In the genomic region with DNA sequence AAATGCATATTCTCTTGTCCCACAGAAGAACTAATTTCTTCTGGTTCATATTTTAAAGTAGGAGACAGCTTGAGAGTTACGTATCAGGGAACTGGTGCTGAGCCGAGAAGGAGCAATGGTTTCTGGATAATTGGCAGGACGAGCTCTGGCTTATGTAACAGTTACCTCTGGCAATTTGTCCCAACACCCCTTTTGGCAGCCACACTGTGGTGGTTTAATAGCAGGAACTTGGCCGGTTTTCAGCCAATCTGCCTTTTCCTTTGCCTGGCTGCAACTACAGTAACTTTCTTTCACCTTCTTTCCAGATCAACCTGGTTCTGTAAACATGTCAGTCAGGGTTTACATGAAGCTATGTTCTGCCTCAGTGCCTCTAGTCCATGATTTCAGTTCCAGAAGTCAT, we compare ENCODE assay signal across 9 mouse cellular contexts.
DNase-seq lines count a peak whose midpoint lies in the region; ATAC-seq lines count a peak whose summit lies in the region.
"Had no signal": no experiment of that assay in that cellular context is flagged by ENCODE, and none has a peak within 500 bp of the region (broad histone marks: within the 10 kb centered on the region; RNA-seq: fewer than 3 reads in every experiment).

No protein-coding gene starts in this region.

- ATAC-seq in heart, embryonic 11.5 days (replicated peaks; ENCODE audit: insufficient number of reproducible peaks, low FRiP score, low TSS enrichment): no peak

- H3K9ac ChIP-seq in heart, embryonic 11.5 days (ENCODE audit: low read depth, low read length): no peak overlapping the region
- H3K9ac ChIP-seq: lung, embryonic 15.5 days had no signal

- no peaks in the 10 kb centered on the region for H3K9me3 ChIP-seq in heart, embryonic 11.5 days (replicated peaks; ENCODE audit: control insufficient read depth, low read length)
- H3K9me3 ChIP-seq: lung, embryonic 15.5 days had no signal

- no peak overlapping the region for H3K4me3 ChIP-seq in heart, embryonic 11.5 days (ENCODE audit: low read depth, low read length)
- H3K4me3 ChIP-seq: lung, embryonic 15.5 days had no signal

- DNase-seq in heart, adult 18-20 months: peak; percentile 58 to 64
- peak; percentile 34 for DNase-seq in Muller cell, postnatal 12 days (ENCODE audit: inconsistent ontology term)
- peak; percentile 84 for DNase-seq in cerebellum, adult 8-10 months
- DNase-seq in kidney, postnatal 10 days: peak; percentile 39
- DNase-seq in embryo, embryonic 10 days (ENCODE audit: low spot score): no peak
- DNase-seq in embryo, embryonic 10.5 days (ENCODE audit: low spot score): no peak
- no peak for DNase-seq in spleen, postnatal 36 days (ENCODE audit: low spot score in 2 of 2)

- no peaks in the 10 kb centered on the region for H3K4me1 ChIP-seq in heart, embryonic 11.5 days (ENCODE audit: control insufficient read depth, insufficient read depth, low read length)
- H3K4me1 ChIP-seq: lung, embryonic 15.5 days had no signal

- H3K27me3 ChIP-seq in heart, embryonic 11.5 days (ENCODE audit: control insufficient read depth, insufficient read depth, low read length): no peaks in the 10 kb centered on the region
- H3K27me3 ChIP-seq: lung, embryonic 15.5 days had no signal

- H3K4me2 ChIP-seq in heart, embryonic 11.5 days: no peak overlapping the region
- H3K4me2 ChIP-seq: lung, embryonic 15.5 days had no signal

- H3K36me3 ChIP-seq in heart, embryonic 11.5 days (ENCODE audit: control insufficient read depth, insufficient read depth, low read length): no peaks in the 10 kb centered on the region
- H3K36me3 ChIP-seq: lung, embryonic 15.5 days had no signal

- H3K27ac ChIP-seq in heart, embryonic 11.5 days (ENCODE audit: low read depth, low read length): no peak overlapping the region
- H3K27ac ChIP-seq: lung, embryonic 15.5 days had no signal

- WGBS in heart, embryonic 11.5 days (ENCODE audit: insufficient replicate concordance): 60% methylated on average over 4 of the region's 4 CpGs

Comparison
In these comparisons a context has a peak if more than half of its experiments do, and no peak if none do; other contexts are left out.
1. DNase-seq: peak in heart, adult 18-20 months (2 of 2), Muller cell, postnatal 12 days (single experiment), cerebellum, adult 8-10 months (single experiment) and kidney, postnatal 10 days (single experiment); none in embryo, embryonic 10 days (single experiment), embryo, embryonic 10.5 days (single experiment) and spleen, postnatal 36 days (0 of 2).